Mouse (Mus musculus) MEL (cell line): ENCODE data around the gene Fam209. TPM values are rescaled to one million over a fixed set of nuclear protein-coding genes. Genes with fewer than 3 reads are reported as not detected.

ENCODE experiments used
- DNase-seq: peaks from one replicate; pipeline ENCODE4 v3.0.0; 2011; ENCODE audit warnings: low read depth, low spot score
- H3K27ac ChIP-seq: 2 replicates; pipeline ENCODE4 v1.5.1; 2012; ENCODE audit warnings: low read depth, mild to moderate bottlenecking, control low read depth, low read length, moderate library complexity; ENCODE audit not compliant: control insufficient read depth
- H3K27me3 ChIP-seq, 2 experiments: fragments of 150-350 bp in 1 of 2; sonication (generic) in 1 of 2; 2 replicates each; pipeline ENCODE4 v1.6.1; 2012; ENCODE audit warnings: low read length in 2 of 2, mild to moderate bottlenecking in 2 of 2, improper control_type of control experiment in 1 of 2, moderate library complexity in 1 of 2; ENCODE audit not compliant: insufficient read depth in 2 of 2, control insufficient read depth in 1 of 2
- H3K36me3 ChIP-seq, 2 experiments: 2 replicates each; pipeline ENCODE4 v1.6.1; 2012 to 2014; ENCODE audit warnings: low read length in 2 of 2, improper control_type of control experiment in 1 of 2, inconsistent platforms in 1 of 2, mild to moderate bottlenecking in 1 of 2; ENCODE audit not compliant: insufficient read depth in 2 of 2, control insufficient read depth in 1 of 2
- H3K4me1 ChIP-seq, 2 experiments: fragments of 150-350 bp in 1 of 2; sonication (generic) in 1 of 2; 2 replicates each; pipeline ENCODE4 v1.6.1; 2012; ENCODE audit warnings: low read length in 2 of 2, improper control_type of control experiment in 1 of 2, mild to moderate bottlenecking in 1 of 2; ENCODE audit not compliant: insufficient read depth in 2 of 2, control insufficient read depth in 1 of 2
- H3K4me3 ChIP-seq, 2 experiments: fragments of 150-350 bp in 1 of 2; sonication (generic) in 1 of 2; 2 replicates each; pipeline ENCODE4 v1.5.1; 2012; ENCODE audit warnings: low read depth in 2 of 2, low read length in 2 of 2, mild to moderate bottlenecking in 2 of 2, moderate library complexity in 2 of 2, control low read depth in 1 of 2, improper control_type of control experiment in 1 of 2; ENCODE audit not compliant: control insufficient read depth in 1 of 2, insufficient read depth in 1 of 2
- H3K79me2 ChIP-seq: 2 replicates; pipeline ENCODE4 v1.6.1; 2012; ENCODE audit warnings: mild to moderate bottlenecking, low read length, moderate library complexity; ENCODE audit not compliant: control insufficient read depth, poor library complexity, insufficient read depth
- H3K9ac ChIP-seq: 2 replicates; pipeline ENCODE4 v1.6.1; 2012; ENCODE audit warnings: low read depth, mild to moderate bottlenecking, control low read depth, low read length, moderate library complexity; ENCODE audit not compliant: control insufficient read depth, poor library complexity, severe bottlenecking
- H3K9me3 ChIP-seq: fragments of 150-350 bp; sonication (generic); replicated peaks from 2 replicates; pipeline ENCODE4 v1.6.1; 2012; ENCODE audit warnings: mild to moderate bottlenecking, low read length, improper control_type of control experiment, moderate library complexity; ENCODE audit not compliant: insufficient read depth
- CHD2 ChIP-seq: IDR thresholded peaks from 2 replicates; pipeline ENCODE4 v1.6.1; 2011; ENCODE audit warnings: low read length, improper control_type of control experiment
- CTCF ChIP-seq, 3 experiments: IDR thresholded peaks in 2 of 3; conservative IDR thresholded peaks in 1 of 3; 2 replicates each; pipeline ENCODE4 v1.5.1; 2011 to 2012; ENCODE audit warnings: low read length in 3 of 3, low read depth in 2 of 3, mild to moderate bottlenecking in 2 of 3, improper control_type of control experiment in 1 of 3, inconsistent platforms in 1 of 3, mixed read lengths in 1 of 3, moderate library complexity in 1 of 3; ENCODE audit not compliant: control insufficient read depth in 1 of 3, insufficient read depth in 1 of 3, poor library complexity in 1 of 3, severe bottlenecking in 1 of 3
- E2F4 ChIP-seq: IDR thresholded peaks from 2 replicates; pipeline ENCODE4 v1.6.1; 2011; ENCODE audit warnings: low read depth, low read length, improper control_type of control experiment, borderline replicate concordance
- ELF1 ChIP-seq: IDR thresholded peaks from 2 replicates; pipeline ENCODE4 v1.6.1; 2014; ENCODE audit warnings: low read depth, mild to moderate bottlenecking, inconsistent platforms, low read length, improper control_type of control experiment, moderate library complexity
- GATA1 ChIP-seq: IDR thresholded peaks from 2 replicates; pipeline ENCODE4 v1.6.1; 2011; ENCODE audit warnings: low read depth, low read length, improper control_type of control experiment
- HCFC1 ChIP-seq: IDR thresholded peaks from 2 replicates; pipeline ENCODE4 v1.6.1; 2012; ENCODE audit warnings: low read depth, mild to moderate bottlenecking, inconsistent platforms, low read length, improper control_type of control experiment, moderate library complexity
- KAT2A ChIP-seq: conservative IDR thresholded peaks from 2 replicates; pipeline ENCODE4 v1.6.1; 2012; ENCODE audit warnings: low read depth, low read length, improper control_type of control experiment, inconsistent platforms
- MAX ChIP-seq: IDR thresholded peaks from 2 replicates; pipeline ENCODE4 v1.6.1; 2011; ENCODE audit warnings: low read length, improper control_type of control experiment
- MAZ ChIP-seq: IDR thresholded peaks from 2 replicates; pipeline ENCODE4 v1.6.1; 2012; ENCODE audit warnings: low read depth, mild to moderate bottlenecking, inconsistent platforms, low read length, improper control_type of control experiment
- MEF2A ChIP-seq: IDR thresholded peaks from 2 replicates; pipeline ENCODE4 v1.6.1; 2014; ENCODE audit warnings: low read depth, mild to moderate bottlenecking, inconsistent platforms, low read length, improper control_type of control experiment; ENCODE audit not compliant: poor library complexity, insufficient replicate concordance, severe bottlenecking; ENCODE audit errors: extremely low read depth
- MXI1 ChIP-seq: IDR thresholded peaks from 2 replicates; pipeline ENCODE4 v1.6.1; 2011; ENCODE audit warnings: mild to moderate bottlenecking, low read depth, low read length, improper control_type of control experiment
- MYB ChIP-seq: IDR thresholded peaks from 2 replicates; pipeline ENCODE4 v1.6.1; 2011; ENCODE audit warnings: mild to moderate bottlenecking, low read depth, low read length, improper control_type of control experiment
- NRF1 ChIP-seq: IDR thresholded peaks from 2 replicates; pipeline ENCODE4 v1.6.1; 2014; ENCODE audit warnings: low read depth, mild to moderate bottlenecking, inconsistent platforms, low read length, improper control_type of control experiment, moderate library complexity; ENCODE audit not compliant: poor library complexity, insufficient read depth, severe bottlenecking
- POLR2A ChIP-seq, 2 experiments: IDR thresholded peaks; 2 replicates each; pipeline ENCODE4 v1.6.1; 2011 to 2012; ENCODE audit warnings: low read length in 2 of 2, mild to moderate bottlenecking in 2 of 2, control low read depth in 1 of 2, improper control_type of control experiment in 1 of 2, low read depth in 1 of 2, moderate library complexity in 1 of 2; ENCODE audit not compliant: control insufficient read depth in 1 of 2, insufficient read depth in 1 of 2, poor library complexity in 1 of 2
- POLR2AphosphoS2 ChIP-seq: IDR thresholded peaks from 2 replicates; pipeline ENCODE4 v1.6.1; 2011; ENCODE audit warnings: low read length, improper control_type of control experiment
- TCF12 ChIP-seq: IDR thresholded peaks from 2 replicates; pipeline ENCODE4 v1.6.1; 2014; ENCODE audit warnings: low read depth, mild to moderate bottlenecking, inconsistent platforms, low read length, improper control_type of control experiment, moderate library complexity
- ZKSCAN1 ChIP-seq: IDR thresholded peaks from 2 replicates; pipeline ENCODE4 v1.6.1; 2012; ENCODE audit warnings: low read depth, mild to moderate bottlenecking, inconsistent platforms, low read length, improper control_type of control experiment, moderate library complexity
- ZMIZ1 ChIP-seq: IDR thresholded peaks from 2 replicates; pipeline ENCODE4 v1.6.1; 2012; ENCODE audit warnings: low read depth, mild to moderate bottlenecking, inconsistent platforms, low read length, improper control_type of control experiment, moderate library complexity
- polyA plus RNA-seq, 2 experiments: library from polyadenylated mRNA; stranded (reverse) in 1 of 2; unstranded in 1 of 2; fragments of >175 nt in 1 of 2; fragments of >200 nt in 1 of 2; gene quantifications; 2 replicates each; pipeline versions ENCODE4 v1.2.1 to v1.2.4; 2012; ENCODE audit warnings: low replicate concordance in 2 of 2, low read depth in 1 of 2; ENCODE audit not compliant: insufficient read length in 2 of 2, insufficient read depth in 1 of 2, missing spikeins in 1 of 2
- total RNA-seq: library from RNA; depleted of rRNA; stranded (reverse); fragments of 300-350 nt; gene quantifications from 2 replicates; pipeline ENCODE4 v1.2.3, GENCODE M21; 2012

The Fam209 gene
- total and polyA plus RNA-seq, 3 experiments, result 0.31 to 0.65 TPM; not detected in 1

- DNase-seq, result no peak
- Histone ChIP-seq H3K4me1 (no peaks in the 10 kb centered on the region), H3K36me3 (no peaks in the 10 kb centered on the region), H3K27me3 (no peaks in the 10 kb centered on the region), H3K9me3 (no peaks in the 10 kb centered on the region), H3K9ac (no peak overlapping the region), H3K79me2 (no peaks in the 10 kb centered on the region), H3K27ac (no peak overlapping the region), H3K4me3 (no peak overlapping the region)
- TF ChIP-seq MYB (no peak), POLR2AphosphoS2 (no peak), POLR2A (IDR thresholded peaks at IDR 0.05; ENCODE audit: control insufficient read depth in 1 of 2, insufficient read depth in 1 of 2, low read depth in 1 of 2, low read length in 2 of 2, poor library complexity in 1 of 2) (no peak), NRF1 (no peak), MAX (no peak), MXI1 (no peak)
Observed at GRCm38 (mm10) chr2:172506121-172506520, 33.8 kb downstream of the Fam209 start.

GRCm38 (mm10) chr2:172510056-172510712 lies 37.9 kb downstream of the Fam209 start:
- TF ChIP-seq ELF1, result no peak
- no peak for TF ChIP-seq MAZ
- TF ChIP-seq ZMIZ1, result no peak
- TF ChIP-seq HCFC1, result no peak
- no peak for TF ChIP-seq MEF2A
- TF ChIP-seq E2F4, result no peak
- no peak for TF ChIP-seq NRF1
- TF ChIP-seq KAT2A, result no peak
- no peak for TF ChIP-seq CTCF (IDR thresholded peaks at IDR 0.05 in 2 of 3, conservative IDR thresholded peaks at IDR 0.05 in 1 of 3; ENCODE audit: control insufficient read depth in 1 of 3, insufficient read depth in 1 of 3, low read depth in 2 of 3, low read length in 3 of 3, poor library complexity in 1 of 3, severe bottlenecking in 1 of 3)
- TF ChIP-seq GATA1, result no peak
- no peak for TF ChIP-seq MYB
- TF ChIP-seq MXI1, result no peak
- no peak for TF ChIP-seq CHD2
- TF ChIP-seq TCF12, result no peak
- TF ChIP-seq ZKSCAN1, result no peak
- Histone ChIP-seq H3K4me1 (no peaks in the 10 kb centered on the region), H3K9ac (no peak overlapping the region), H3K9me3 (no peaks in the 10 kb centered on the region), H3K79me2 (no peaks in the 10 kb centered on the region), H3K4me3 (no peak overlapping the region), H3K27me3 (no peaks in the 10 kb centered on the region), H3K36me3 (no peaks in the 10 kb centered on the region), H3K27ac (no peak overlapping the region)
- DNase-seq, result no peak
